Mouse (Mus musculus) hindbrain, embryonic 15.5 days (tissue): ENCODE data around the gene Ccdc172. TPM values are rescaled to one million over a fixed set of nuclear protein-coding genes. Genes with fewer than 3 reads are reported as not detected.

Experiments
- ATAC-seq: fragments of 200-750 bp; cut with Nextera tagmentation; 2 replicates; pipeline ENCODE4 v1.8.0; 2017; ENCODE audit warnings: low read depth, moderate number of reproducible peaks, moderate TSS enrichment; ENCODE audit not compliant: low FRiP score
- H3K27ac ChIP-seq: fragments of 300-500 bp; sonication (generic); replicated peaks from 2 replicates; pipeline ENCODE4 v1.5.1; 2015; ENCODE audit warnings: mild to moderate bottlenecking, inconsistent platforms
- H3K27me3 ChIP-seq: fragments of 300-500 bp; sonication (generic); 2 replicates; pipeline ENCODE4 v1.6.1; 2015; ENCODE audit warnings: control low read depth, inconsistent platforms
- H3K36me3 ChIP-seq: fragments of 300-500 bp; sonication (generic); 2 replicates; pipeline ENCODE4 v1.6.1; 2015; ENCODE audit warnings: control low read depth, inconsistent platforms
- H3K4me1 ChIP-seq: fragments of 300-500 bp; sonication (generic); replicated peaks from 2 replicates; pipeline ENCODE4 v1.6.1; 2015; ENCODE audit warnings: control low read depth, inconsistent platforms
- H3K4me2 ChIP-seq: fragments of 300-500 bp; sonication (generic); 2 replicates; pipeline ENCODE4 v1.6.1; 2015; ENCODE audit warnings: moderate library complexity, mild to moderate bottlenecking, inconsistent platforms
- H3K4me3 ChIP-seq: fragments of 300-500 bp; sonication (generic); 2 replicates; pipeline ENCODE4 v1.5.1; 2015; ENCODE audit warnings: mild to moderate bottlenecking, inconsistent platforms
- H3K9ac ChIP-seq: fragments of 300-500 bp; sonication (generic); 2 replicates; pipeline ENCODE4 v1.6.1; 2015; ENCODE audit warnings: inconsistent platforms
- H3K9me3 ChIP-seq: fragments of 300-500 bp; sonication (generic); 2 replicates; pipeline ENCODE4 v1.6.1; 2016; ENCODE audit warnings: control low read depth, inconsistent platforms
- WGBS: fragments of 180-500 bp; shearing (Covaris S2); methylation state at CpG from one replicate; pipeline ENCODE4 v1.1.7; 2015; 5-methylcytosine and 5-hydroxymethylcytosine counted together
- polyA plus RNA-seq: library from polyadenylated mRNA; unstranded; fragments of >200 nt; fragmentation: Nextera tagmentation; extraction: Ambion mirVana; gene quantifications from 2 replicates; pipeline ENCODE4 v1.2.1, GENCODE M21; 2015

Ccdc172 gene
- polyA plus RNA-seq, 1 experiment from 2014 or later = not detected

DNA sequence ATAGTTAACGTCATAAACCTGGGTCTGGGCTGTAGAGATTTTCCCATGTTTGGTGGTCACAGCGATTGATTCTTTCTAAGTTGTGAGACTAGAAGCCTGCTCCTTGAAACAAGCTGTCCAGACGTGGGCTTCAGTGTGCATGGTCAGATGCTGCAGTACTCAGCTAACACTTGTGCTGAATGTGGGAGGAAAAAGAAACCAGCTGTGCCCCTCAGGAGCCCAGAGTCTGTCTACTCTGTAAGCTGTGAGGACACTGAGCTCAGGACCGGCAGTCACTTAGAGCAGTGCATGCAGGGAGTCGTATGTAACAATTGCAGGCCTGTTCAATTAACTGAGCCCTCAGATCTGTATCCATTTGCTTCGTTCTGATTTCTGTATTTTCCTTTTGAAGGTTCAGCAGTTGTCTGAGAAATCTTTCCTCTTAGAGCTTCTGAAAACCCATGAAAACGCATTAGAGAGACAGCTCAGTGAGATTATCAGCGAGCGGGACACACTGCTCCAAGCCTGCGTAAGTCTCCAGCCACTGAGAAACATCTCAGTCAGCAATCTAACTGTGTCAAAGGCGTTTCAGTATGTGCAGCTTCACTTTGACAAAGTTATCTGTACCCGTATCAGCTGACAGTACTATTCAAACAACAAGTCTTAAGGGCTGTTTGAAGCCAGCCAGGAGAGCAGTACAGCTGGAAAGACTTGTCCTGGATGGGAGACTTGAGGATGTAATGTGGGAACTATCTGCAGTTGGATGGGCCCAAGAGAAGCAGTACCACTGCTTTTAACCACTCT lies 13.9 kb downstream of the Ccdc172 start:
- Histone ChIP-seq H3K4me3 (no peak overlapping the region), H3K36me3 (no peaks in the 10 kb centered on the region), H3K9ac (no peak overlapping the region), H3K9me3 (no peaks in the 10 kb centered on the region), H3K4me2 (no peak overlapping the region), H3K27me3 (no peaks in the 10 kb centered on the region), H3K27ac (no peak overlapping the region), H3K4me1 (peaks cover 4% of the 10 kb centered on the region; the same call in 1 of the 2 replicates)
- ATAC-seq = no peak
- 72% methylated on average over 12 of the region's 12 CpGs for WGBS

DNA sequence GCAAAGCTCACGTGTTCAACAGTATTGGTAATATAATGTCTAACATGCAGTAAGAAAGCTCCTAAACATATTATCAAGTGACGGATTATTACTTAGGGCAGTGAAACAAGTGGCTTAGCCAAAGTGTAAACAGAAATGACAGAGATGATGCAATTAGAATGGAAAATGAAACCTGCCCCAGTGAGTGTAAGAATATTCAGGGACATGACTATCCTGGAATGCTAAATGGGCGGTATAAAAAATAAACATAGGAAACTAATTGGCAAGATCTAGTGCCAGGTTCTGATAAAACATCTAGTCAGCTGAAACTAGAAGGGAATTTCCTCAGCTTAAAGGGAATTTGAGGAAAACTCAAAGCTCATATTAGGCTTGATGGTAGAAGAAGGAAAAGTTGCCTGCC lies 21.3 kb downstream of the Ccdc172 start:
- no peak overlapping the region for H3K4me2 ChIP-seq
- peaks cover 7% of the 10 kb centered on the region; the same call in 1 of the 2 replicates for H3K4me1 ChIP-seq
- H3K9ac ChIP-seq = no peak overlapping the region
- H3K36me3 ChIP-seq = no peaks in the 10 kb centered on the region
- H3K9me3 ChIP-seq = no peaks in the 10 kb centered on the region
- H3K4me3 ChIP-seq = no peak overlapping the region
- no peaks in the 10 kb centered on the region for H3K27me3 ChIP-seq
- no peak for ATAC-seq
- 92% methylated on average over 3 of the region's 3 CpGs for WGBS
- H3K27ac ChIP-seq = no peak overlapping the region

DNA sequence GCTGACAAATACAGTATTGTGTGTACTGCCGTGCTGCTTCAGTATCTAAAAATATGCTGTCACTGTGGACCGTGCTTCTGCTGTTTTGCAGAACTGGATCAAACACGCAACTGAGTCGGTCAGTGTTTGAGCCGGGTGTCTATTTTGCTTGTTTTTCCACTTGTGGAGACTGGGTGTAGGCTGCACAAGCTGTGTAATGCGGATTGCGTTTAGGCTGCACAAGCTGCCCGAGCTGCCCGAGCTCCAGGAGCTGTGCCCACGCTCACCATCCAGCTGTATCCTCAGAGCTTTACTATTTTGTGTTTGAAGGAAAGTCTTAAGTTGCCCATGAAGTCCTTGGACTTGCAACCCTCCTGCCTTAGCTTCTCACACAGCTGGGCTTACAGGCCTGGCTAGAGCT lies 24.9 kb downstream of the Ccdc172 start:
- no peaks in the 10 kb centered on the region for H3K9me3 ChIP-seq
- H3K4me1 ChIP-seq = peaks cover 7% of the 10 kb centered on the region; the same call in 1 of the 2 replicates
- H3K27me3 ChIP-seq = no peaks in the 10 kb centered on the region
- H3K9ac ChIP-seq = no peak overlapping the region
- no peak overlapping the region for H3K4me2 ChIP-seq
- H3K36me3 ChIP-seq = no peaks in the 10 kb centered on the region
- no peak overlapping the region for H3K27ac ChIP-seq
- no peak for ATAC-seq
- WGBS = 89% methylated on average over 10 of the region's 10 CpGs
- no peak overlapping the region for H3K4me3 ChIP-seq

GRCm38 (mm10) chr19:58540396-58540795 lies 28.6 kb downstream of the Ccdc172 start:
- no peak overlapping the region for H3K4me2 ChIP-seq
- no peaks in the 10 kb centered on the region for H3K27me3 ChIP-seq
- no peaks in the 10 kb centered on the region for H3K36me3 ChIP-seq
- no peak overlapping the region for H3K27ac ChIP-seq
- H3K4me1 ChIP-seq = peaks cover 6% of the 10 kb centered on the region; the same call in 1 of the 2 replicates
- H3K4me3 ChIP-seq = no peak overlapping the region
- WGBS = 85% methylated on average over 5 of the region's 5 CpGs
- no peaks in the 10 kb centered on the region for H3K9me3 ChIP-seq
- ATAC-seq = no peak
- no peak overlapping the region for H3K9ac ChIP-seq

DNA sequence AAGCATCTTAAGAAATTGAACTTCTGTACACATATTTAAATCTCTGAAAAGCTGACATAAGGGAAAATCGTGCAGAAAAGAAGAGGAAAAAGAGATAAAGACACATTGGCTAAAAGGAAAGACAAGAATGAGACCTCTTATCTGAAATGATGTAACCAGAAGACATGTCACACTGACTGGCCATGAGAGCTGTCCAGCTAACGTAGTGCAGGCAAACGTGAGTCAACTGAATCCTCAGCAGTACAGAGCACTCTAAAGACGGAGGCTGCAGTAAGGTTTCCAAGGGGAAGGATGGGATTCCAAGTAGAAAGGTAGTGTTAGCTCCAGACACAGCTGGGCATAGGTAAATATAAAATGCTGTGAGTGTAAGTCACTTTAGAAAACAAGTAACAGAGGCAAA lies 36.6 kb downstream of the Ccdc172 start:
- no peak overlapping the region for H3K4me2 ChIP-seq
- H3K27me3 ChIP-seq = no peaks in the 10 kb centered on the region
- H3K27ac ChIP-seq = no peak overlapping the region
- H3K4me3 ChIP-seq = no peak overlapping the region
- no peak overlapping the region for H3K9ac ChIP-seq
- no peak for ATAC-seq
- no peaks in the 10 kb centered on the region for H3K4me1 ChIP-seq
- no peaks in the 10 kb centered on the region for H3K9me3 ChIP-seq
- no peaks in the 10 kb centered on the region for H3K36me3 ChIP-seq
- WGBS = 63% methylated on average over 4 of the region's 4 CpGs

DNA sequence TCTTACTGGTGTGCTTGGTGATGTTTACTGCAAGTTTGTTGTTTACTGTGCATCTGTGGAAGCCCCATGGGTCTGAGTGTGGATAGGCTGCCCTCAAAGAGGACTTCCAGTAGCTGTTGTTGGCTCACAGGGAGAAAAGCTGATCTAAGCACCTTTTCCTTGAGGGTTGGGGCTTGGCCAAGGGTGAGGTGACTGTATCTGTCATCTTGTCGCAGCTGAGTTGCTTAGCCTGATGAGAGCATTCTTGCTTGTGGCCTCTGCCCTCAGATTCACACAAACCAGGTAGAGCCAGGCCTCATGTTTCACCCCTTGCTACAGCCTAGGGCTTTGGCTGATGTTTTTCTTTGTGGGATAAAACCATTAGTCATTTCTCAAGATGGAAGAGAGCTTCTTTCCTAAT lies 38.7 kb downstream of the Ccdc172 start:
- H3K9ac ChIP-seq = no peak overlapping the region
- no peak overlapping the region for H3K4me3 ChIP-seq
- 50% methylated on average over 1 of the region's 1 CpGs for WGBS
- no peaks in the 10 kb centered on the region for H3K36me3 ChIP-seq
- H3K4me1 ChIP-seq = no peaks in the 10 kb centered on the region
- H3K9me3 ChIP-seq = no peaks in the 10 kb centered on the region
- H3K27ac ChIP-seq = no peak overlapping the region
- no peak overlapping the region for H3K4me2 ChIP-seq
- H3K27me3 ChIP-seq = no peaks in the 10 kb centered on the region
- ATAC-seq = no peak

DNA sequence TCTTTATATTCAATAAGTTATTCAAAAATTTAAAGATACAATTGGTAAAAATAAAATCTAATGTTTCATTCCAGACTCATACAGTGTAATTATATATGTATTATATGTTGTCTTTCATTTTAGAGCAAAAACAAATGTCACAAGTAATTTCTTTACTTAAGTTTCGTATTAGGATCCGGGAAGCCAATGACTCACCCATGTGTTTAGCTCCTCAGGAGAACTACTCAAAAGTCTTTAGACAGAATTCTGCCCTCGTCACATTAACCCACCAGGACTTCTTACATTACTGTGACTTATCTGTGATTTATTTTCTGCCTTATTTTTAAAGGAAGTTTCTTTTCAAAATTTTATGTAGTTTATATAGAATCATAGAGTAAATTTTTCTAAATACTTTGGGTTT lies 39.1 kb downstream of the Ccdc172 start:
- WGBS = 92% methylated on average over 3 of the region's 3 CpGs
- no peak for ATAC-seq
- Histone ChIP-seq H3K36me3 (no peaks in the 10 kb centered on the region), H3K4me3 (no peak overlapping the region), H3K4me1 (no peaks in the 10 kb centered on the region), H3K27ac (no peak overlapping the region), H3K9ac (no peak overlapping the region), H3K27me3 (no peaks in the 10 kb centered on the region), H3K4me2 (no peak overlapping the region), H3K9me3 (no peaks in the 10 kb centered on the region)

DNA sequence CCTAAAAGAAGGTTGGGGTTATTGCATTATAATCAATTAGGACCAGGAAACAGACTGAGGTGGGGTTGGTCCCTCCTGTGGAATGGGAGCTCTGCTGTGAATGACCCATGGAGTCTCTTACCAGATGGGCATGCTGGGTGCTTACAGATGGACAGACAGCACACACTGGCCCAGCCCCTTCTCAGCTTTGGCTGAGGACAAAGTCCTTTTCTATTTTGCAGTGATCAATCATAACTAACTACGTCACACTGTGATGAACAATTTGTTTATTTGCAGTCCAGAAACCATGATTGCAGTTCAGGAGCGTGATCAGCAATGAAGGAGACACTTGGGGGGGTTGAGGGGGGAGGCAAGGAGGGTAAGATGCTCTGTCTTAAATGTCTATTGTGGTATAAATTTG lies 43.2 kb downstream of the Ccdc172 start:
- Histone ChIP-seq H3K27me3 (no peaks in the 10 kb centered on the region), H3K9me3 (no peaks in the 10 kb centered on the region), H3K4me1 (no peaks in the 10 kb centered on the region), H3K36me3 (no peaks in the 10 kb centered on the region), H3K9ac (no peak overlapping the region), H3K27ac (no peak overlapping the region), H3K4me3 (no peak overlapping the region), H3K4me2 (no peak overlapping the region)
- no peak for ATAC-seq
- 72% methylated on average over 2 of the region's 2 CpGs for WGBS

DNA sequence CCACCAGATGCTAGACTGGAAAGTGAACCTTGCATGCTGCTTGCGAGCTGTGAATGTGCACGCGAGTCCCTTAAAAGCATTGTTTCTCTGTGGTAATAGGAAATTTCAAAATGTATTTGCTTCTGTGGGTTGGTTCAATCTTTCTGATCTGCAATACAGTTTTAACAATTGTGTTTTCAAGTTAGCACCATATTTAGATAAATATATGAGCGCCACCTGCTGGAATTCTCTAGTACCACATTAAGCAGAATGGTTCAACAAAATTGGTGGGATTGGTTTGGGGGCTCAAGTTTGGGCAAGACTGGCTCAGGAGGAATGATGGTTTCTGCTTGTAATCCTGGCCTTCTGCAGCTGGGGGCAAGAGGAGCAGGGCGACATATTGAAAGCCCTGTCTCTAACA lies 46.6 kb downstream of the Ccdc172 start:
- no peaks in the 10 kb centered on the region for H3K9me3 ChIP-seq
- no peaks in the 10 kb centered on the region for H3K36me3 ChIP-seq
- H3K9ac ChIP-seq = no peak overlapping the region
- no peaks in the 10 kb centered on the region for H3K4me1 ChIP-seq
- no peak overlapping the region for H3K27ac ChIP-seq
- no peak for ATAC-seq
- no peak overlapping the region for H3K4me2 ChIP-seq
- H3K27me3 ChIP-seq = no peaks in the 10 kb centered on the region
- no peak overlapping the region for H3K4me3 ChIP-seq
- 43% methylated on average over 5 of the region's 5 CpGs for WGBS

DNA sequence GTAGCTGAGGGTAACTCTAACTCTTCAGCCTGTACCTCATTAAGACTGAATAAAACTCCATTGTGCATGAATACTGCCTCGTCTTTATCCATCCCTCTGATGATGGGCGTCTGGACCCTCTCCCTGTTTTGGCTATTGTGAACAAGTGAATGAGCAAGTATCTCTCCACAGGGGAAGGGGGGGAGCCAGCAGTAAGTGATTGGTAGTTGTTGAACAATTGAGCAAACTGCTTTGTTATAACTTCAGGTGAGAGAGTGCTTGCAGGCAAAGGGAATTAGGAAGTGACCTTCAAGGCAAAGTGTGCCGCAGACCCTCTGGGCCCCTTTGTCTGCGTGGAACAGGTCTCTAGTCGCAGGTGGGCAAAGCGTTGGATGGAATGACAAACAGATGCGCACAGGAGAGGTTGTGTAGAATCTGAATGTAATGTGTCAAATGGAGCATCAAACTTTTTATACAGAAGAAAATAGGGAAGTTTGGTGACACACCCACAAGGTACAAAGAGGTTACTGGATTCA lies 50.6 kb downstream of the Ccdc172 start:
- Histone ChIP-seq H3K9ac (no peak overlapping the region), H3K9me3 (no peaks in the 10 kb centered on the region), H3K36me3 (no peaks in the 10 kb centered on the region), H3K27me3 (no peaks in the 10 kb centered on the region), H3K4me3 (no peak overlapping the region), H3K27ac (no peak overlapping the region), H3K4me1 (no peaks in the 10 kb centered on the region), H3K4me2 (no peak overlapping the region)
- ATAC-seq = no peak
- WGBS = 88% methylated on average over 7 of the region's 7 CpGs

- 76% methylated on average over 2 of the region's 2 CpGs for WGBS
- Histone ChIP-seq H3K27ac (no peak overlapping the region), H3K36me3 (no peaks in the 10 kb centered on the region), H3K4me1 (no peaks in the 10 kb centered on the region), H3K27me3 (no peaks in the 10 kb centered on the region), H3K9me3 (no peaks in the 10 kb centered on the region), H3K9ac (no peak overlapping the region), H3K4me3 (no peak overlapping the region), H3K4me2 (no peak overlapping the region)
- ATAC-seq = no peak
Measured at GRCm38 (mm10) chr19:58571566-58571965, 59.8 kb downstream of the Ccdc172 start.

DNA sequence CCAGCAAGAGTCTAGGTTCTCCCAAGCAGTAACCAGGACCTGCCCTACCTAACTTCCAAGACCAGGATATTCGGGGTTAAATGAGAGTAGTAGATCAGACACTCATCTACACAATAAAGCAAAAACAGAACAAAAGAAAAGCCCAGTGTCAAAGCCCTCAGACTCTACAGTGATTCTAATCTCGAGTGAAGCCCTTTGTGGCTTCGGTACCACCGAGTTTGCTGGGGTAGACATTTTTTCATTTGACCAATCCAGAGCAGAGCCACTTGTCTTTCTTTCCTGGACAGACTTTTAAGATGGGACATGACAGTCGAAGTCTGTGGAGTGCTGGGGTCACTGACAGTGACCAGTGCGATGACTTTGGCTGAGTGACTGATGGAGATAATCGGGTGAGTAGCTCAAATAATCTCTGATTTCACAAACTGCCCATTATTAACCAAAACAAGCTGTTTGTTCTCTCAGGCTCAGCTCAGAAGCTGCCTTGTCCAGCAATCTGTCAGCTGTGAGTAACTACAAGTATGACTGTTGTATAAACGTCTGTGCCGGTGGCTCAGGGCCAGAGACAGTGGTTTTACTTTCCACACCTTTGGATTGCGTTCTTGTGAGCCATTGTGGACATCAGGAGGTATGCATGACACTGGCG lies 60.8 kb downstream of the Ccdc172 start:
- H3K9me3 ChIP-seq = no peaks in the 10 kb centered on the region

More for the DNA sequence above, 60.8 kb downstream of the Ccdc172 start:
- no peak overlapping the region for H3K9ac ChIP-seq
- H3K27ac ChIP-seq = no peak overlapping the region
- no peaks in the 10 kb centered on the region for H3K36me3 ChIP-seq
- H3K27me3 ChIP-seq = no peaks in the 10 kb centered on the region
- H3K4me3 ChIP-seq = no peak overlapping the region
- H3K4me1 ChIP-seq = no peaks in the 10 kb centered on the region
- no peak for ATAC-seq
- H3K4me2 ChIP-seq = no peak overlapping the region
- WGBS = 47% methylated on average over 11 of the region's 11 CpGs
